Mouse (Mus musculus) myocyte (in vitro differentiated cells): ENCODE results near the gene Fbln2.

Experiments used
- CEBPB ChIP-seq: IDR thresholded peaks from 2 replicates; pipeline ENCODE4 v1.6.1; 2011; ENCODE audit warnings: mild to moderate bottlenecking, moderate library complexity; ENCODE audit not compliant: poor library complexity, insufficient read depth, severe bottlenecking
- E2F4 ChIP-seq: IDR thresholded peaks from one replicate; pipeline ENCODE4 v1.6.1; 2011; ENCODE audit warnings: mild to moderate bottlenecking, control low read depth, moderate library complexity; ENCODE audit not compliant: insufficient read depth
- MAX ChIP-seq: IDR thresholded peaks from one replicate; pipeline ENCODE4 v1.6.1; 2011; ENCODE audit warnings: low read depth, mild to moderate bottlenecking, control low read depth
- MYOD1 ChIP-seq, 3 experiments: IDR thresholded peaks; one replicate each; pipeline ENCODE4 v1.6.1; 2011; ENCODE audit warnings: control low read depth in 2 of 3, low read depth in 2 of 3, mild to moderate bottlenecking in 2 of 3, moderate library complexity in 1 of 3; ENCODE audit not compliant: insufficient read length in 2 of 3, control insufficient read depth in 1 of 3
- MYOG ChIP-seq, 3 experiments: IDR thresholded peaks; one replicate each; pipeline ENCODE4 v1.6.1; 2011; ENCODE audit warnings: control low read depth in 2 of 3, low read depth in 2 of 3, mild to moderate bottlenecking in 2 of 3; ENCODE audit not compliant: insufficient read length in 2 of 3, control insufficient read depth in 1 of 3, insufficient read depth in 1 of 3
- POLR2A ChIP-seq: IDR thresholded peaks from one replicate; pipeline ENCODE4 v1.6.1; 2011; ENCODE audit warnings: low read depth, mild to moderate bottlenecking, control low read depth, moderate library complexity; ENCODE audit not compliant: insufficient read length
- POLR2AphosphoS2 ChIP-seq: IDR thresholded peaks from one replicate; pipeline ENCODE4 v1.6.1; 2011; ENCODE audit warnings: low read depth, control low read depth; ENCODE audit not compliant: insufficient read length
- TCF12 ChIP-seq: IDR thresholded peaks from one replicate; pipeline ENCODE4 v1.6.1; 2011; ENCODE audit warnings: mild to moderate bottlenecking, control low read depth; ENCODE audit not compliant: poor library complexity, insufficient read depth, severe bottlenecking
- TCF3 ChIP-seq: IDR thresholded peaks from one replicate; pipeline ENCODE4 v1.6.1; 2011; ENCODE audit warnings: low read depth, control low read depth; ENCODE audit not compliant: insufficient read length
- USF1 ChIP-seq: IDR thresholded peaks from one replicate; pipeline ENCODE4 v1.6.1; 2011; ENCODE audit warnings: low read depth, mild to moderate bottlenecking, control low read depth, moderate library complexity

DNA sequence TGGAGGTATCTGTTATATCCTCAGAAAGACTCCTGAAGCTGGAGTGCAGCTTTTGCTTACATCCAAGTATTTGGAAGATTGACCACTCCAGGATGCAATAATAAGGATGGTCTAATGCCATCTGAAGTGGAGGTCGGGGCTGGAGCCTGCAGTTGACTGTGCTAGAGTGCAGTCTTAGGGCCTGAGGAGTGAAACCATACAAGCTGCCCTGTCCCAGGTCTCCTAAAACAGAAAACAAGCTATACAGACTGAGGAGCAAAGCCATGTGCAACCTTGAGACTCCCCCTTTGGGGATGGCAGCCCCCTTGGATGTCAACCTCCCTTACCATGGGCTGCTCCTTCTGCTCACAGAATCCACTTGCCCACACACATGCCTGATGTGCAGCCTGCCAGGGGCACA is 76.7 kb downstream of the Fbln2 start:
- TF ChIP-seq USF1 (no peak), TCF12 (no peak), POLR2A (no peak), MYOD1 (IDR thresholded peaks at IDR 0.05; ENCODE audit: control insufficient read depth in 1 of 3, insufficient read length in 2 of 3, low read depth in 2 of 3) (no peak), MYOG (IDR thresholded peaks at IDR 0.05; ENCODE audit: control insufficient read depth in 1 of 3, insufficient read depth in 1 of 3, insufficient read length in 2 of 3, low read depth in 2 of 3) (no peak), TCF3 (no peak), MAX (no peak), POLR2AphosphoS2 (no peak), CEBPB (no peak), E2F4 (no peak)
